Mouse (Mus musculus): Measurements from ENCODE around the gene Med12l. TPM values are rescaled to one million over a fixed set of nuclear protein-coding genes. Genes with fewer than 3 reads are reported as not detected.

Gene Med12l
- polyA plus RNA-seq, 1 experiment from 2014 or later, result 3.3 TPM

DNA sequence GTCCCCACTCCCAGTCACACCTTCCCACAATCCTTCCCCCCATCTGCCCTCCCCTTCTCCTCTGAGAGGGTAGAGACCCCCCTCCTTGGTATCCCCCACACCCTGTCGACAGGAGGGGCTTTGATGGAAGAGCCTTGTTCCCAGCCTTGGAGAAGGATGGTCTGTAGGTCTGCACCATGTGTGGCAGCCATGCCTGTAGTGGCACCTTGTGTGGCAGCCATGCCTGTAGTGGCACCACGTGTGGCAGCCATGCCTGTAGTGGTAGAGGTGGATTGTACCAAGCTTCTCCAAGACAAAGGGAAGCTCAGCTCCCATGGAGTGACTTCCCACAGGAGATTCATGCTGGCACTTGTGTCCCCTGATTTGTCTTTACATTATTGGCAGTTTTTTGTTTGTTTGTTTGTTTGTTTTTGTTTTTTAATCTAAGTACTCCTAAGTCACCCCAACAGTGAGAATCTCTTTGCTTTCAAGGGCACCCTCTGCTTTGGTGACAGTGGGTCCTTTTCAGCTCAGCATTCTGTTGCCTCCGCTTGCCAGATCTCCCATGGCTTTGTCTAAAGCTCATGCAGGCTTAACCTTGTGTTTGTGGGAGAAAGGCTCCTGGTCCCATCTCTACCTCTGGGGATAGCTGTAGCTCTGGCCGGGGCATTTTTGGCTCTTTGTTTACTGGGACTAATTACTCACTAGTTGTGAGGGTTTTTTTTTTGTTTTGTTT is 10.2 kb downstream of the Med12l start:
- no peak overlapping the region for H3K4me2 ChIP-seq
- no peaks in the 10 kb centered on the region for H3K36me3 ChIP-seq (ENCODE audit: control insufficient read depth, insufficient read depth, low read length)
- no peak for DNase-seq (ENCODE audit: low spot score, missing footprints)
- WGBS, result 71% methylated on average over 4 of the region's 4 CpGs
- H3K9me3 ChIP-seq (ENCODE audit: control insufficient read depth, low read length), result no peaks in the 10 kb centered on the region
- no peak overlapping the region for H3K27ac ChIP-seq (ENCODE audit: low read depth, low read length)
- H3K9ac ChIP-seq (ENCODE audit: low read length), result no peak overlapping the region
- H3K4me1 ChIP-seq (ENCODE audit: control insufficient read depth, insufficient read depth, low read length), result no peaks in the 10 kb centered on the region
- no peaks in the 10 kb centered on the region for H3K27me3 ChIP-seq (ENCODE audit: control insufficient read depth, insufficient read depth, low read length)
- 0 out of 2 replicates have a peak, but pooled peaks have one; percentile 19 for ATAC-seq (ENCODE audit: low FRiP score)
- H3K4me3 ChIP-seq (ENCODE audit: low read depth, low read length), result no peak overlapping the region

DNA sequence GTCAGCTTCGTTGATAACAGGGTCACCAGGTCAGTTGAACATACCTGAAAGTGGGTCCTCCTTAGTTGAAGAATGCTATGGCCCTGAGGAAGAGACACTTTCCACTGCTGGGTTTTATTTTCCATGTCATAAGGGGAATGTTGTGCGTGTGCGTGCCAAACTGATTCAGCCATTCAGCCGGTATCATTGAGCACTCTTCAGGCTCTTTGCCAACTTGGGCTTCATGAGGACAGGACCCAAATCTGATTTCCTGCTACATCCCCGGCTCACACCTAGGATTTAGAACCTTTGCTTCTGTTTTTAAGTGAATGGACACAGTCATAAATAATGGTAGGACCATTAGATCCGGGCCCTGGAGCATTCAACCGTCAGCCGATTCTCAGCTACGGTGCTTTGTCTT is 10.9 kb downstream of the Med12l start:
- no peaks in the 10 kb centered on the region for H3K36me3 ChIP-seq (ENCODE audit: control insufficient read depth, insufficient read depth, low read length)
- H3K27ac ChIP-seq (ENCODE audit: low read depth, low read length), result no peak overlapping the region
- DNase-seq (ENCODE audit: low spot score, missing footprints) (no peak), ATAC-seq (ENCODE audit: low FRiP score) (no peak)
- H3K27me3 ChIP-seq (ENCODE audit: control insufficient read depth, insufficient read depth, low read length), result no peaks in the 10 kb centered on the region
- no peaks in the 10 kb centered on the region for H3K4me1 ChIP-seq (ENCODE audit: control insufficient read depth, insufficient read depth, low read length)
- no peak overlapping the region for H3K4me3 ChIP-seq (ENCODE audit: low read depth, low read length)
- WGBS, result 92% methylated on average over 9 of the region's 9 CpGs
- H3K4me2 ChIP-seq, result no peak overlapping the region
- no peak overlapping the region for H3K9ac ChIP-seq (ENCODE audit: low read length)
- no peaks in the 10 kb centered on the region for H3K9me3 ChIP-seq (ENCODE audit: control insufficient read depth, low read length)

DNA sequence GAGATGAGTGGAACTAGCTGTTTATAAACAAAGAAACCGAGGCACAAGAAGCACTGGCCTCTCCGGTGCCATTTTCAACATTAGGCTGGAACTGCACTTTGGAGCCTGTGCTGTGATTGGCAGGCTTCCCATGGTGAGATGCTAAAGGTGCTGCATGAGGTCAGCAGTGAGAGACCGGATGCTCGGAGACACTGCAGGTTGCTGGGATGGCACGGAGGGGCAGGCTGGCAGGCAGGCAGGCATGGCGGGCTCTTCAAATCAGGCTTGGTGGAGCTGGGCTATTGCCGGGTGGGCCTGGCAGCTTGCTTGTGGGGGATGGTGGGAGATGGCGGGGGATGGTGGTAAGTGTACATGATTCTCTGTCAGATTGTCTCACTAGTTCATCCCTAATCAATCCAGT is 15.6 kb downstream of the Med12l start:
- 67% methylated on average over 8 of the region's 8 CpGs for WGBS
- no peak for ATAC-seq (ENCODE audit: low FRiP score)

DNA sequence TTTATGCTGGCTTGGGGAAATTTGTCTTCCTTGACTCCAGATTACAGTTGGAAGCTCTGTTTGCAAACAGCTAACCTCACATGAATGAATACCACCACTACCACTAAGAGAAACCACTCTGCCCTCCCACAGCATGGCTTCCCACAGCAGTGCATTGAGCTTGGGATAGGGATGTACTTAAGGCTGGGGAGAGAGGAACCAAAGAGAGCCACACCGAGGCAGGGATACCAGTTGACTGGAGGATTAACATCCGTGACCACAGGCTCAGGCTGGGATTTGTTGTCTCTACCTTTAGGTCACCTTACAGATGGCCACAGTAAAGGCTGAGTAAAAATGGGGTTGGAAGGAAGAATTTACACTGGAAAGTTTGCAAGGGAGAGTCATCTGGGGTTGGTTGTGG is 16.6 kb downstream of the Med12l start:
- 67% methylated on average over 2 of the region's 2 CpGs for WGBS

More for the DNA sequence above, 15.6 kb downstream of the Med12l start:
- Histone ChIP-seq H3K36me3 (ENCODE audit: control insufficient read depth, insufficient read depth, low read length) (no peaks in the 10 kb centered on the region), H3K27ac (ENCODE audit: low read depth, low read length) (no peak overlapping the region), H3K9ac (ENCODE audit: low read length) (no peak overlapping the region), H3K9me3 (ENCODE audit: control insufficient read depth, low read length) (no peaks in the 10 kb centered on the region), H3K4me2 (no peak overlapping the region), H3K4me3 (ENCODE audit: low read depth, low read length) (no peak overlapping the region), H3K4me1 (ENCODE audit: control insufficient read depth, insufficient read depth, low read length) (no peaks in the 10 kb centered on the region), H3K27me3 (ENCODE audit: control insufficient read depth, insufficient read depth, low read length) (no peaks in the 10 kb centered on the region)
- peak; percentile 70 for DNase-seq (ENCODE audit: low spot score, missing footprints)

DNA sequence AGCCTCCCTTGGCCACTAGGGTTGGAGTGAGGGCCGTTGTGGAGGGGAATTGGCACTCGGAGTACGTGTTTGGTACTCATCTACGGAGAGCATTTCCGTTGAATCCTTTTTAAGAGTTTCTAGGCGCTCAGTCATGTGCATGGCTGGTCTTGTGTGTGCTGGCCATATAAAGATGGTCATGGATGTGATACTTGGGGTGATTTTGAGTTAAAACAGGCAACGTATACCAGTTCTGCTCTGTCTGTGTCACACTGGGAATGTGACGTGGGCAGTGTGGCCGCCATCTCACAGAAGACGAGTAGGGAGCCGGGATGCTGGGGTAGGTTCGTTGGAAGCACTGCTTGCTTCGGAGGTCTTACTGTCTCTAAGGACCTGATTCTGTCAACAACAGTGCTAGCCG is 17.3 kb downstream of the Med12l start:
- Histone ChIP-seq H3K9me3 (ENCODE audit: control insufficient read depth, low read length) (no peaks in the 10 kb centered on the region), H3K4me1 (ENCODE audit: control insufficient read depth, insufficient read depth, low read length) (no peaks in the 10 kb centered on the region), H3K27ac (ENCODE audit: low read depth, low read length) (no peak overlapping the region), H3K27me3 (ENCODE audit: control insufficient read depth, insufficient read depth, low read length) (no peaks in the 10 kb centered on the region), H3K9ac (ENCODE audit: low read length) (no peak overlapping the region), H3K36me3 (ENCODE audit: control insufficient read depth, insufficient read depth, low read length) (no peaks in the 10 kb centered on the region), H3K4me2 (no peak overlapping the region), H3K4me3 (ENCODE audit: low read depth, low read length) (no peak overlapping the region)
- DNase-seq (ENCODE audit: low spot score, missing footprints) (no peak), ATAC-seq (ENCODE audit: low FRiP score) (no peak)
- 94% methylated on average over 14 of the region's 14 CpGs for WGBS

More for the DNA sequence above, 16.6 kb downstream of the Med12l start:
- Histone ChIP-seq H3K4me2 (no peak overlapping the region), H3K4me3 (ENCODE audit: low read depth, low read length) (no peak overlapping the region), H3K27me3 (ENCODE audit: control insufficient read depth, insufficient read depth, low read length) (no peaks in the 10 kb centered on the region), H3K9me3 (ENCODE audit: control insufficient read depth, low read length) (no peaks in the 10 kb centered on the region), H3K4me1 (ENCODE audit: control insufficient read depth, insufficient read depth, low read length) (no peaks in the 10 kb centered on the region), H3K36me3 (ENCODE audit: control insufficient read depth, insufficient read depth, low read length) (no peaks in the 10 kb centered on the region), H3K27ac (ENCODE audit: low read depth, low read length) (no peak overlapping the region), H3K9ac (ENCODE audit: low read length) (no peak overlapping the region)
- ATAC-seq (ENCODE audit: low FRiP score) (no peak), DNase-seq (ENCODE audit: low spot score, missing footprints) (peak; percentile 47)

DNA sequence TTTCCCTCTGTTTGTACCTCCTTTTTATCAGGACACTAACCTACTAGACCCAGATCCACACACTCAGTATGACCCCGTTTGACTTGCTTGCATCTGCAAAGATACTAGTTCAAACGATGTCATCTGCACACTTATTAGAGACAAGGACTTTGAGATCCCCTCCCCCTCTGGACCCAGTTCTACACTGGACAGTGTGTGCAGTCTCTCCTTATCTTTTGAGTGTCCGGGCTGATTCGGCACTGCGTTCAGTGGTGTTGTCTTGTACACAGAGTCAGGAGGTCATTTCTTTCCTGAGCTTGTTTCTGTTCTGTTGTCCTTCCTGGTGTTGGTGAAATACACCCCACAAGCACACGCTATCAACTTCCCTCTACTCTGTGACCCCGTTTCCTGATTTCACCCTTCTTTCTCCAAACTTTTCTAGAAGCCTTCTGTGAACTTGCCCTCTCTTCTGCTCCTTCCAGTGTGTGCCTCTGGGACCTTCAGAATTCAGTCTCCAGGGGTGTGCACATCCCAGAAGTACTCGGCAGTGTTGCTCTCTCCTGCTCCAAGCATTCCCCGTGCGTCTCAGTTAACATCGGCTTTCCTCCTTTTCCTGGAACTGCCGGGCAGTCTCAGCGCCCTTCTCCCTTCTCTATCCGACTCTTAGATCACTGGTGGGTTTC is 19.0 kb downstream of the Med12l start:
- ATAC-seq (ENCODE audit: low FRiP score) (no peak), DNase-seq (ENCODE audit: low spot score, missing footprints) (no peak)
- Histone ChIP-seq H3K27me3 (ENCODE audit: control insufficient read depth, insufficient read depth, low read length) (no peaks in the 10 kb centered on the region), H3K27ac (ENCODE audit: low read depth, low read length) (no peak overlapping the region), H3K4me3 (ENCODE audit: low read depth, low read length) (no peak overlapping the region), H3K9me3 (ENCODE audit: control insufficient read depth, low read length) (no peaks in the 10 kb centered on the region), H3K9ac (ENCODE audit: low read length) (no peak overlapping the region), H3K4me1 (ENCODE audit: control insufficient read depth, insufficient read depth, low read length) (no peaks in the 10 kb centered on the region), H3K36me3 (ENCODE audit: control insufficient read depth, insufficient read depth, low read length) (no peaks in the 10 kb centered on the region), H3K4me2 (no peak overlapping the region)
- 75% methylated on average over 14 of the region's 14 CpGs for WGBS

DNA sequence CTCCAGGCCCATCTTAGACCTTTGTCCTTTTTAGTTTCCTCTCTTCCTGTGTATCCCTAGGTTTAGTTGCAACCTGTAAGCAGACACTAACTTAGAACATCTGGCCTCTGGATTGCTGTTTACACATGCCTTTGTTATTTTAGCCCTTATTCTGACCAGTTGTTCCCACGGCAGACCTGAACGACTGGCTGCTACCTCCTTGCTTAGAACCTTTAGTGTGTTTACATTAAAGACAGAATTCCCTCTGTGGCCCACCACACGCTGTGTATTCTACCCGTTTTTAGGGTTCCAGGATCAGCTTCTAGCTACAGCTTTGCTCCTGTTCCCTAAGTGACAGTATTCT is 19.5 kb downstream of the Med12l start:
- WGBS, result 72% methylated on average over 4 of the region's 4 CpGs
- DNase-seq (ENCODE audit: low spot score, missing footprints), result no peak
- no peaks in the 10 kb centered on the region for H3K36me3 ChIP-seq (ENCODE audit: control insufficient read depth, insufficient read depth, low read length)

DNA sequence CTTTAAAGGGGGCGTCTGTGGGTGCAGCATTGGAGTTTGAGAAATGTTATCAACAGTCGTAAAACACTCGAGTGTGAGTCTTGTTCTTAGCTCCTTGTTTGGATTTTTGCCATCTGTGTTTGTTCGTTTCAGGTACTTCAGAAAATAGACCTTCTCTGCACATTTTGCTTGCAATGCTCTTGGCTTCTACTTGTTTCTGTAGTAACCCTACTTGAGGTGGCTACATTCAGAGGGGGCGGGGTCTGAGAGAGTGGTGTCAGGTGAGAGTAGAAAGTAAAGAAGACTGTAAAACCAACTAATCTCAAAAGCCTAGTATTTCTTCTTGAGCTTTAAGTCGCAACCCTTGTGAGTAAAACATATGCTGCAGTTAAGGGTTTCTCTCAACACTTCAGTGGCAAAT is 23.1 kb downstream of the Med12l start:
- WGBS, result 92% methylated on average over 6 of the region's 6 CpGs

More for the DNA sequence above, 19.5 kb downstream of the Med12l start:
- no peak for ATAC-seq (ENCODE audit: low FRiP score)
- Histone ChIP-seq H3K4me3 (ENCODE audit: low read depth, low read length) (no peak overlapping the region), H3K9me3 (ENCODE audit: control insufficient read depth, low read length) (no peaks in the 10 kb centered on the region), H3K27me3 (ENCODE audit: control insufficient read depth, insufficient read depth, low read length) (no peaks in the 10 kb centered on the region), H3K4me2 (no peak overlapping the region), H3K27ac (ENCODE audit: low read depth, low read length) (no peak overlapping the region), H3K9ac (ENCODE audit: low read length) (no peak overlapping the region), H3K4me1 (ENCODE audit: control insufficient read depth, insufficient read depth, low read length) (no peaks in the 10 kb centered on the region)

DNA sequence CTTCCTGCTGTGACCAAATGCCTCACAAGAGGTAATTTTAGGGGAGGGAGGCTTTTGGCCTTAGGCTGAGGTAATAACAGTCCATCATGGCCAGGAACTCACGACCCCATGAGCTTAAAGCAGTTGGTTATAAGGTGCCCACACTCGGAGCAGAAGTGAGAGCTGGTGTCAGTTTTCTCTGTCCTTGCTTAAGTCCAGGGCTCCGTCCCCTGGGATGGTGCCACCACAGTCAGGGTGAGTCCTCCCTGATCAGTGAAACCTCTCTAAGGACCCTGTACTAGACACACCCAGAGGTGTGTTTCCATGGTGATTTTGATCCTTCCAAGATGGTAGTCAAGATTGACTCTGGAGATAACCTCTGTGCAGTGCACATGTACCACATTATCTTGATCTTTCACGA is 25.4 kb downstream of the Med12l start:
- no peaks in the 10 kb centered on the region for H3K4me1 ChIP-seq (ENCODE audit: control insufficient read depth, insufficient read depth, low read length)
- no peaks in the 10 kb centered on the region for H3K27me3 ChIP-seq (ENCODE audit: control insufficient read depth, insufficient read depth, low read length)
- DNase-seq (ENCODE audit: low spot score, missing footprints) (no peak), ATAC-seq (ENCODE audit: low FRiP score) (no peak)
- no peak overlapping the region for H3K4me3 ChIP-seq (ENCODE audit: low read depth, low read length)
- WGBS, result 77% methylated on average over 4 of the region's 4 CpGs
- H3K36me3 ChIP-seq (ENCODE audit: control insufficient read depth, insufficient read depth, low read length), result no peaks in the 10 kb centered on the region
- H3K9me3 ChIP-seq (ENCODE audit: control insufficient read depth, low read length), result no peaks in the 10 kb centered on the region
- no peak overlapping the region for H3K4me2 ChIP-seq
- H3K9ac ChIP-seq (ENCODE audit: low read length), result no peak overlapping the region
- H3K27ac ChIP-seq (ENCODE audit: low read depth, low read length), result no peak overlapping the region

More for the DNA sequence above, 23.1 kb downstream of the Med12l start:
- DNase-seq (ENCODE audit: low spot score, missing footprints) (peak; percentile 69), ATAC-seq (ENCODE audit: low FRiP score) (no peak)
- Histone ChIP-seq H3K27ac (ENCODE audit: low read depth, low read length) (no peak overlapping the region), H3K36me3 (ENCODE audit: control insufficient read depth, insufficient read depth, low read length) (no peaks in the 10 kb centered on the region), H3K4me3 (ENCODE audit: low read depth, low read length) (no peak overlapping the region), H3K9me3 (ENCODE audit: control insufficient read depth, low read length) (no peaks in the 10 kb centered on the region), H3K9ac (ENCODE audit: low read length) (no peak overlapping the region), H3K4me2 (no peak overlapping the region), H3K4me1 (ENCODE audit: control insufficient read depth, insufficient read depth, low read length) (no peaks in the 10 kb centered on the region), H3K27me3 (ENCODE audit: control insufficient read depth, insufficient read depth, low read length) (no peaks in the 10 kb centered on the region)

All from midbrain, embryonic 11.5 days (tissue).